Mouse (Mus musculus): ENCODE results near the gene Serping1. TPM values are rescaled to one million over a fixed set of nuclear protein-coding genes. Genes with fewer than 3 reads are reported as not detected.

Gene Serping1
- polyA plus RNA-seq, 1 experiment = 135 TPM

GRCm38 (mm10) chr2:84758542-84759127 is 16.6 kb downstream of the Serping1 start:
- 2% methylated on average over 2 of the region's 2 CpGs for WGBS
- Histone ChIP-seq H3K27me3 (ENCODE audit: control insufficient read depth, insufficient read depth, low read length) (no peaks in the 10 kb centered on the region), H3K4me3 (ENCODE audit: extremely low read depth, insufficient read depth, insufficient read length) (no peak overlapping the region), H3K36me3 (ENCODE audit: control insufficient read depth, insufficient read depth, low read length) (no peaks in the 10 kb centered on the region), H3K4me1 (ENCODE audit: control insufficient read depth, insufficient read depth, insufficient read length) (no peaks in the 10 kb centered on the region), H3K27ac (ENCODE audit: insufficient read depth, low read length) (no peak overlapping the region)
- TF ChIP-seq CTCF (IDR thresholded peaks at IDR 0.05; ENCODE audit: extremely low read depth, insufficient read depth, insufficient read length, insufficient replicate concordance) (no peak), POLR2A (IDR thresholded peaks at IDR 0.05; ENCODE audit: low read depth, low read length) (no peak)
- DNase-seq (ENCODE audit: low read depth in 1 of 2, low spot score in 2 of 2) = peak in 1 of 2 experiments; percentile 14

GRCm38 (mm10) chr2:84757026-84757682 is 18.1 kb downstream of the Serping1 start:
- no peak for DNase-seq (ENCODE audit: low read depth in 1 of 2, low spot score in 2 of 2)
- 64% methylated on average over 7 of the region's 7 CpGs for WGBS
- Histone ChIP-seq H3K27me3 (ENCODE audit: control insufficient read depth, insufficient read depth, low read length) (no peaks in the 10 kb centered on the region), H3K4me1 (ENCODE audit: control insufficient read depth, insufficient read depth, insufficient read length) (no peaks in the 10 kb centered on the region), H3K4me3 (ENCODE audit: extremely low read depth, insufficient read depth, insufficient read length) (no peak overlapping the region), H3K27ac (ENCODE audit: insufficient read depth, low read length) (no peak overlapping the region), H3K36me3 (ENCODE audit: control insufficient read depth, insufficient read depth, low read length) (no peaks in the 10 kb centered on the region)
- TF ChIP-seq POLR2A (IDR thresholded peaks at IDR 0.05; ENCODE audit: low read depth, low read length) (no peak), CTCF (IDR thresholded peaks at IDR 0.05; ENCODE audit: extremely low read depth, insufficient read depth, insufficient read length, insufficient replicate concordance) (no peak)

GRCm38 (mm10) chr2:84756245-84756644 is 19.0 kb downstream of the Serping1 start:
- Histone ChIP-seq H3K36me3 (ENCODE audit: control insufficient read depth, insufficient read depth, low read length) (no peaks in the 10 kb centered on the region), H3K4me1 (ENCODE audit: control insufficient read depth, insufficient read depth, insufficient read length) (no peaks in the 10 kb centered on the region), H3K27me3 (ENCODE audit: control insufficient read depth, insufficient read depth, low read length) (no peaks in the 10 kb centered on the region), H3K27ac (ENCODE audit: insufficient read depth, low read length) (no peak overlapping the region), H3K4me3 (ENCODE audit: extremely low read depth, insufficient read depth, insufficient read length) (no peak overlapping the region)
- TF ChIP-seq POLR2A (IDR thresholded peaks at IDR 0.05; ENCODE audit: low read depth, low read length) (no peak), CTCF (IDR thresholded peaks at IDR 0.05; ENCODE audit: extremely low read depth, insufficient read depth, insufficient read length, insufficient replicate concordance) (no peak)
- 84% methylated on average over 5 of the region's 5 CpGs for WGBS
- no peak for DNase-seq (ENCODE audit: low read depth in 1 of 2, low spot score in 2 of 2)

GRCm38 (mm10) chr2:84750115-84750514 is 25.1 kb downstream of the Serping1 start:
- no peaks in the 10 kb centered on the region for H3K4me1 ChIP-seq (ENCODE audit: control insufficient read depth, insufficient read depth, insufficient read length)
- H3K27me3 ChIP-seq (ENCODE audit: control insufficient read depth, insufficient read depth, low read length) = peaks cover 2% of the 10 kb centered on the region; the same call in 1 of the 2 replicates
- no peak overlapping the region for H3K27ac ChIP-seq (ENCODE audit: insufficient read depth, low read length)
- no peak for DNase-seq (ENCODE audit: low read depth in 1 of 2, low spot score in 2 of 2)
- 72% methylated on average over 6 of the region's 6 CpGs for WGBS
- H3K4me3 ChIP-seq (ENCODE audit: extremely low read depth, insufficient read depth, insufficient read length) = no peak overlapping the region
- no peaks in the 10 kb centered on the region for H3K36me3 ChIP-seq (ENCODE audit: control insufficient read depth, insufficient read depth, low read length)
- TF ChIP-seq POLR2A (IDR thresholded peaks at IDR 0.05; ENCODE audit: low read depth, low read length) (no peak), CTCF (IDR thresholded peaks at IDR 0.05; ENCODE audit: extremely low read depth, insufficient read depth, insufficient read length, insufficient replicate concordance) (no peak)

- Histone ChIP-seq H3K4me1 (ENCODE audit: control insufficient read depth, insufficient read depth, insufficient read length) (peaks cover 10% of the 10 kb centered on the region; the same call in 1 of the 2 replicates), H3K4me3 (ENCODE audit: extremely low read depth, insufficient read depth, insufficient read length) (peak overlapping the region; percentile 60; the same call in 1 of the 2 replicates), H3K36me3 (ENCODE audit: control insufficient read depth, insufficient read depth, low read length) (no peaks in the 10 kb centered on the region), H3K27me3 (ENCODE audit: control insufficient read depth, insufficient read depth, low read length) (peaks cover 14% of the 10 kb centered on the region), H3K27ac (ENCODE audit: insufficient read depth, low read length) (no peak overlapping the region; the same call in 1 of the 2 replicates)
- TF ChIP-seq POLR2A (IDR thresholded peaks at IDR 0.05; ENCODE audit: low read depth, low read length) (no peak), CTCF (IDR thresholded peaks at IDR 0.05; ENCODE audit: extremely low read depth, insufficient read depth, insufficient read length, insufficient replicate concordance) (no peak)
- 42% methylated on average over 10 of the region's 10 CpGs for WGBS
- DNase-seq (ENCODE audit: low read depth in 1 of 2, low spot score in 2 of 2) = no peak
Measured at GRCm38 (mm10) chr2:84744126-84744525, 31.1 kb downstream of the Serping1 start.

- Histone ChIP-seq H3K27ac (ENCODE audit: insufficient read depth, low read length) (peak within 1 kb of the TSS; percentile 66), H3K27me3 (ENCODE audit: control insufficient read depth, insufficient read depth, low read length) (peaks cover 14% of the 10 kb centered on the region), H3K36me3 (ENCODE audit: control insufficient read depth, insufficient read depth, low read length) (no peaks in the 10 kb centered on the region), H3K4me1 (ENCODE audit: control insufficient read depth, insufficient read depth, insufficient read length) (peaks cover 10% of the 10 kb centered on the region; the same call in 1 of the 2 replicates), H3K4me3 (ENCODE audit: extremely low read depth, insufficient read depth, insufficient read length) (peak within 1 kb of the TSS; percentile 60)
- TF ChIP-seq CTCF (IDR thresholded peaks at IDR 0.05; ENCODE audit: extremely low read depth, insufficient read depth, insufficient read length, insufficient replicate concordance) (no peak), POLR2A (IDR thresholded peaks at IDR 0.05; ENCODE audit: low read depth, low read length) (no peak)
- no peak for DNase-seq (ENCODE audit: low read depth in 1 of 2, low spot score in 2 of 2)
- under 1% methylated on average over 25 of the region's 25 CpGs for WGBS
Measured at GRCm38 (mm10) chr2:84743561-84743960, 31.7 kb downstream of the Serping1 start, which contains the start of gene Gm19426. Gm19426 (minus strand) TSS chr2:84743655.
